Mouse (Mus musculus): ENCODE measurements around the gene Apobr. TPM values are rescaled to one million over a fixed set of nuclear protein-coding genes. Genes with fewer than 3 reads are reported as not detected.

Apobr gene
- polyA plus RNA-seq, 1 experiment = 2.3 TPM

DNA sequence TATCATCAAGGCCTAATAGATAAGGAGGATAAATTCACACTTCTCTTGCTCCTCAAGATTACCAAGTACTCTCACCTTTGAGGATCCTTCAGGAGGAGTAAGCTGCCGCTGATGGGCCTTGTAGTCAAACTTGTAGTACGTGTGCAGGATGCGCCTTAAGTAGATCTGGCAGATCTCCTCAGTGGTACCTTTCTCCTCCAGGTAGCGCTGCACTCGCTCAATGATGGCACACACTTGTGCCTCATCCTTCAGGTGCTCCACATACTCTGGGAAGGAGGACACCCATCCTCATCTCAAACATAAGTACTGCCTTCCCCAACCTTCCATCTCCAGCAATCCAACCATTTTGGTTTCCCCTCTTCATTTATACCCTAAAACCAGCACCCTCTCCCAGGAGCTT, 28.1 kb upstream of the Apobr start:
- no peak overlapping the region for H3K27ac ChIP-seq (ENCODE audit: insufficient read depth, low read depth, low read length)
- 95% methylated on average over 5 of the region's 5 CpGs for WGBS
- no peaks in the 10 kb centered on the region for H3K27me3 ChIP-seq (ENCODE audit: control insufficient read depth, insufficient read depth, low read length)
- no peak overlapping the region for H3K4me3 ChIP-seq (ENCODE audit: low read depth, low read length)
- no peak for TF ChIP-seq POLR2A (IDR thresholded peaks at IDR 0.05; ENCODE audit: low read depth, low read length)
- TF ChIP-seq CTCF (IDR thresholded peaks at IDR 0.05; ENCODE audit: extremely low read depth, insufficient read length, insufficient replicate concordance, low read depth, low read length) = no peak
- peaks cover 84% of the 10 kb centered on the region for H3K36me3 ChIP-seq (ENCODE audit: control insufficient read depth, insufficient read depth, low read length)
- H3K4me1 ChIP-seq (ENCODE audit: control insufficient read depth, insufficient read depth, insufficient read length, low read length) = no peaks in the 10 kb centered on the region

- peak overlapping the region; percentile 96 for H3K4me3 ChIP-seq (ENCODE audit: low read depth, low read length)
- H3K27me3 ChIP-seq (ENCODE audit: control insufficient read depth, insufficient read depth, low read length) = no peaks in the 10 kb centered on the region
- H3K27ac ChIP-seq (ENCODE audit: insufficient read depth, low read depth, low read length) = peak overlapping the region; percentile 36; the same call in 1 of the 2 replicates
- peaks cover 34% of the 10 kb centered on the region for H3K36me3 ChIP-seq (ENCODE audit: control insufficient read depth, insufficient read depth, low read length)
- TF ChIP-seq POLR2A (IDR thresholded peaks at IDR 0.05; ENCODE audit: low read depth, low read length) (no peak), CTCF (IDR thresholded peaks at IDR 0.05; ENCODE audit: extremely low read depth, insufficient read length, insufficient replicate concordance, low read depth, low read length) (no peak)
- H3K4me1 ChIP-seq (ENCODE audit: control insufficient read depth, insufficient read depth, insufficient read length, low read length) = no peaks in the 10 kb centered on the region
- whole genome bisulfite sequencing = 2% methylated on average over 26 of the region's 28 CpGs
These were observed 19.0 kb upstream of the Apobr start for GRCm38 (mm10) chr7:126565693-126566092.

DNA sequence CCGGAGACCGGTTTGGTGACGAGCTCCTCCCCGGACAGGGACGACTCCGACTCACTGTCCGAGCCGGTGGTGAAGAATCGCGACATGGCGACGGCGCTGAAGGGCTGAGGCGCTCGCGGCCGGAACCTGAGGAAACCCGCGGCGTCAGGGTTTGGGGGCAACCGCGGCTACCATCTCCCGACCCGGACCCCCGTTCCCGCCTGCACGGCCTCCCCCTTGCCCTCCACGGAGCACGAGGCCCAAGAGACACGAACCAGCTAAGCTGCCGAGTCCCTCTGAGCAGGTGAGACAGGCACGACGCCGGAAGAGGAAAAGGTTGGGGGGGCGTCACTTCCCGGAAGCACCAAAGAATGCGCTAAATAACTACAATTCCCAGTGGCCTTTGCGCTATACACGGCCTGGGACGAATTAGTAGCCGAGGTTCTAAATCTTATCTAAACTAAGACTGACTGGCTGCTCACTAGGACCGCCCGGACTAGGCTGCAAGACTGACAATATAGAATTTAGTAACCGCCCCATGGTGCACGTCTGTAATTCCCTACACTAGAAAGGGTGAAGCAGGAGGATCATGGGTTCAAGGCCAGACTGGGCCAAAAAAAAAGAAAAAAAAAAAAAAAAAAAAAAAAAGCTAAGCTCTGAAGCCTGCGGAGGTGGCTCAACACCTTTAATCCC, 18.5 kb upstream of the Apobr start, which contains the start of gene Eif3c:
Gene Eif3c, minus strand, starts transcription at position 318 of the 672 bp plus-strand sequence.
- TF ChIP-seq CTCF (IDR thresholded peaks at IDR 0.05; ENCODE audit: extremely low read depth, insufficient read length, insufficient replicate concordance, low read depth, low read length) (no peak), POLR2A (IDR thresholded peaks at IDR 0.05; ENCODE audit: low read depth, low read length) (peak; percentile 37; the same call in 1 of the 2 replicates)
- Histone ChIP-seq H3K4me3 (ENCODE audit: low read depth, low read length) (peak within 1 kb of the TSS; percentile 96), H3K4me1 (ENCODE audit: control insufficient read depth, insufficient read depth, insufficient read length, low read length) (no peaks in the 10 kb centered on the region), H3K27me3 (ENCODE audit: control insufficient read depth, insufficient read depth, low read length) (no peaks in the 10 kb centered on the region), H3K27ac (ENCODE audit: insufficient read depth, low read depth, low read length) (peak within 1 kb of the TSS; percentile 36; the same call in 1 of the 2 replicates), H3K36me3 (ENCODE audit: control insufficient read depth, insufficient read depth, low read length) (peaks cover 29% of the 10 kb centered on the region)
- under 1% methylated on average over 46 of the region's 46 CpGs for WGBS

DNA sequence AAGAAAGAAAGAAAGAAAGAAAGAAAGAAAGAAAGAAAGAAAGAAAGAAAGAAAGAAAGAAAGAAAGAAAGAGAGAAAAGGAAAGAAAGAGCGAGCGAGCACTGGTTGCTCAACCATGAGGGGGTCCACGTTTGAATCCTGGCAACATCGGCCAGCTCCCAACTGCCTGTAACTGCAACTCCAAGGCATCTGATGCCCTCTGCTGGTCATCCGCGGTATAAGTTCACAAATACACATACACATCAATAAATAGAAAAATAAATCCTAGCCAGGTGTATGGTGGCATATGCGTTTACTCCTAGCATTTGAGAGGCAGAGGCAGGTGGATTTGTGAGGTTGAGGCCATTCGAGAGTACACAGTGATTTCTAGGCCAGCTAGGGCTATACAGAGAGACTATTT, 7.8 kb upstream of the Apobr start:
- 68% methylated on average over 8 of the region's 8 CpGs for WGBS
- no peak overlapping the region for H3K27ac ChIP-seq (ENCODE audit: insufficient read depth, low read depth, low read length)
- no peaks in the 10 kb centered on the region for H3K27me3 ChIP-seq (ENCODE audit: control insufficient read depth, insufficient read depth, low read length)
- H3K4me1 ChIP-seq (ENCODE audit: control insufficient read depth, insufficient read depth, insufficient read length, low read length) = no peaks in the 10 kb centered on the region
- H3K36me3 ChIP-seq (ENCODE audit: control insufficient read depth, insufficient read depth, low read length) = peaks cover 10% of the 10 kb centered on the region; the same call in 1 of the 2 replicates
- TF ChIP-seq CTCF (IDR thresholded peaks at IDR 0.05; ENCODE audit: extremely low read depth, insufficient read length, insufficient replicate concordance, low read depth, low read length) (peak; percentile 53; the same call in 1 of the 2 replicates), POLR2A (IDR thresholded peaks at IDR 0.05; ENCODE audit: low read depth, low read length) (no peak; the same call in 1 of the 2 replicates)
- H3K4me3 ChIP-seq (ENCODE audit: low read depth, low read length) = no peak overlapping the region

DNA sequence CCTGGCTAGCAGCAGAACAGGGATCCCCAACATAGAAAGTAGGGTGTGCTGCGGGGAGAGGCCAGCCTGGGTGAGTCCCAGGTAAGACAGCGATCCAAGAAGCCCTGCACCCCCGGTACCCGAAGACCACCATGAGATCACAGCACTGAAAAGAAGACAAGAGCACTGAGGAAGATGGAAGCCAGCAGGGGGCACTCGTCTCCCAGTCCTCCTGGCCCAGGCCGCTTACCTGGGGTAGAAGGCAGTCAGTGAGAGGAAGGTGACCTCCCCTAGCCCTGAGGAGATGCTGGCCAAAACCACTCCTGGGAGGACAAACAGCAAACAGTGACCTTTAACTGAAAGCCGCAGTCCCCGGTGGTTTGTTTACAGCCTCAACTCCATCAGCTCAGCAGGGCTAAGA, 5.6 kb upstream of the Apobr start:
- Histone ChIP-seq H3K4me1 (ENCODE audit: control insufficient read depth, insufficient read depth, insufficient read length, low read length) (peaks cover 7% of the 10 kb centered on the region), H3K36me3 (ENCODE audit: control insufficient read depth, insufficient read depth, low read length) (peaks cover 5% of the 10 kb centered on the region; the same call in 1 of the 2 replicates), H3K27me3 (ENCODE audit: control insufficient read depth, insufficient read depth, low read length) (no peaks in the 10 kb centered on the region), H3K27ac (ENCODE audit: insufficient read depth, low read depth, low read length) (no peak overlapping the region), H3K4me3 (ENCODE audit: low read depth, low read length) (no peak overlapping the region)
- TF ChIP-seq CTCF (IDR thresholded peaks at IDR 0.05; ENCODE audit: extremely low read depth, insufficient read length, insufficient replicate concordance, low read depth, low read length) = peak; percentile 65; the same call in 1 of the 2 replicates
- no peak for TF ChIP-seq POLR2A (IDR thresholded peaks at IDR 0.05; ENCODE audit: low read depth, low read length)
- WGBS = 53% methylated on average over 8 of the region's 8 CpGs

- Histone ChIP-seq H3K27ac (ENCODE audit: insufficient read depth, low read depth, low read length) (no peak overlapping the region), H3K4me1 (ENCODE audit: control insufficient read depth, insufficient read depth, insufficient read length, low read length) (peaks cover 7% of the 10 kb centered on the region), H3K4me3 (ENCODE audit: low read depth, low read length) (no peak overlapping the region), H3K36me3 (ENCODE audit: control insufficient read depth, insufficient read depth, low read length) (peaks cover 5% of the 10 kb centered on the region; the same call in 1 of the 2 replicates), H3K27me3 (ENCODE audit: control insufficient read depth, insufficient read depth, low read length) (no peaks in the 10 kb centered on the region)
- WGBS = 60% methylated on average over 6 of the region's 6 CpGs
- TF ChIP-seq POLR2A (IDR thresholded peaks at IDR 0.05; ENCODE audit: low read depth, low read length) (no peak), CTCF (IDR thresholded peaks at IDR 0.05; ENCODE audit: extremely low read depth, insufficient read length, insufficient replicate concordance, low read depth, low read length) (no peak)
These were observed 3.1 kb upstream of the Apobr start for GRCm38 (mm10) chr7:126581661-126582060.

DNA sequence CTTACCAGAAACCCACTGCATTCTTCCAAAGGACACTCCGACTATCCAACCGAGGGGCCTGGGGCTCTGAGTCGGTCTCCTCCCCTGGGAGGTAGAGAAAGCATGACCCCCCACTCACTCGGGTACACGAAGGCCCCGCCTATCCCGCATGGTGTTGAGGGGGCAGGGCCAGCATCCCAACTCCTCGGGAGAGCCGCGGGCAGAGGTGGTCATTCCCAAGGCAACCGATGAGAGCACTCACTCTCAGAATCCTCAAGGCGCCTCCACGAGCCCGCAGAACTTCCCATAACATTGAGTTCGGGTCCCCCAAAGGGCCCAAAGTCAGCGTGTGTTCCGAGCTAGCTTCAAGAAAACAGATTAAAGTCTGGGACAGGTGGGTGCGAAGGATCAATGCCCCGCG, 2.0 kb upstream of the Apobr start:
- TF ChIP-seq CTCF (IDR thresholded peaks at IDR 0.05; ENCODE audit: extremely low read depth, insufficient read length, insufficient replicate concordance, low read depth, low read length) = no peak
- no peak for TF ChIP-seq POLR2A (IDR thresholded peaks at IDR 0.05; ENCODE audit: low read depth, low read length)
- no peak overlapping the region for H3K27ac ChIP-seq (ENCODE audit: insufficient read depth, low read depth, low read length)
- peaks cover 8% of the 10 kb centered on the region for H3K4me1 ChIP-seq (ENCODE audit: control insufficient read depth, insufficient read depth, insufficient read length, low read length)
- H3K4me3 ChIP-seq (ENCODE audit: low read depth, low read length) = peak overlapping the region; percentile 70
- no peaks in the 10 kb centered on the region for H3K27me3 ChIP-seq (ENCODE audit: control insufficient read depth, insufficient read depth, low read length)
- peaks cover 4% of the 10 kb centered on the region; the same call in 1 of the 2 replicates for H3K36me3 ChIP-seq (ENCODE audit: control insufficient read depth, insufficient read depth, low read length)
- WGBS = 6% methylated on average over 20 of the region's 20 CpGs
